Mouse (Mus musculus) liver, postnatal 0 days (tissue): ENCODE measurements at regions not wholly inside any gene's neighbourhood (a gene's known extent, or its start where the extent isn't known, plus 50 kb on each side); places are given as distances from the start of the nearest gene placed in this dataset.

Source experiments
- CTCF ChIP-seq: sonication (generic); IDR thresholded peaks from 2 replicates; pipeline ENCODE4 v1.5.1; 2016; ENCODE audit warnings: antibody characterized with exemption, low read depth
- EP300 ChIP-seq: IDR thresholded peaks from 2 replicates; pipeline ENCODE4 v1.6.1; 2016; ENCODE audit warnings: antibody characterized with exemption, low read depth, mild to moderate bottlenecking

DNA sequence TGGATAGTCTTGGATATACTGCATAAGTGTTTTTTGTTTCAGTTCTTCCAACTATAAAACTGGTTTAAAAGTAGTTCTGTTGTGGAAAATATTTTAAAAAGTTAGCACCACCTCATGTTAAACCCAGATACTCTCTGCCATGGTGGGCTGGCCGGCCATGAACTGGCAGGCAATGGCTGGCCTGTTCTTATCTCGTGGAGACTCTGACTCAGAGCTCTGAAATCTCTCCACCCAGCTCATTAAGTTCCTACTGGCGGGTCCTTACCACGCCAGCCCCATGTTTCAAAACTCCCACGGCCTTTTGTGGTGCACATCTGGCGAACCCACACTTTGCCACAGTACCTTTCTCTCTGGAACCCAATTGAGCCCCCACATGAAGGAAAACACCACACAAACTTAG is 183.8 kb upstream of the Slc30a5 start:
- TF ChIP-seq CTCF = no peak
- TF ChIP-seq EP300 = no peak
